Mouse (Mus musculus): ENCODE data around the gene Slain2. TPM values are rescaled to one million over a fixed set of nuclear protein-coding genes. Genes with fewer than 3 reads are reported as not detected.
"Not testable (repeated sequence)": the region's sequence is repeated elsewhere in the genome, so short reads cannot be mapped to it uniquely, and the experiment has no call there.

The Slain2 gene
- polyA plus RNA-seq, 1 experiment from 2014 or later, result 15.2 TPM

DNA sequence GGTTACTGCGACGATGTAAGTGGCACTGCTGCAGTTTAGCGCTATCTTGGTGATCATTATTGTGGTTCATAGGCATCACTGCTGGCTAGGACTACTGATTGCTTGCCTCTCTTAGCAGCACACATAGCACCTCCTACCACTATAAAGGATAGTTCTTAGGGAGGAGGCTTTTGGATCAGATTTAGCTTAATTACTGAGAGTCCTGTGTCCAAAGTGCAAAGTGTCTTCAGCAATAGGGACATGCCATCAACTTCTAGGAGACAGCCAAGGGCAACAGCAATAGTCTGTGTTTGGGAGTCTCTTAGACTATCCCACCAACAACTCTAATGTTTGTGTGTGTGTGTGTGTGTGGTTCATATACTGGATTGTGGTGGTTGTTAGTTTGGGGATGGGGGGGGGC, 8.7 kb downstream of the Slain2 start:
- Histone ChIP-seq H3K9me3 (replicated peaks; ENCODE audit: control insufficient read depth, low read length, poor library complexity, severe bottlenecking) (no peaks in the 10 kb centered on the region), H3K4me1 (ENCODE audit: control insufficient read depth, insufficient read depth, low read length) (no peaks in the 10 kb centered on the region), H3K36me3 (ENCODE audit: control insufficient read depth, insufficient read depth, low read length) (no peaks in the 10 kb centered on the region), H3K4me2 (ENCODE audit: low read length) (no peak overlapping the region), H3K27me3 (ENCODE audit: control insufficient read depth, insufficient read depth, low read depth, low read length) (no peaks in the 10 kb centered on the region), H3K27ac (ENCODE audit: low read length) (no peak overlapping the region), H3K4me3 (ENCODE audit: low read depth, low read length) (no peak overlapping the region), H3K9ac (ENCODE audit: low read depth, low read length) (no peak overlapping the region)
- WGBS, result 95% methylated on average over 3 of the region's 3 CpGs
- no peak for ATAC-seq

DNA sequence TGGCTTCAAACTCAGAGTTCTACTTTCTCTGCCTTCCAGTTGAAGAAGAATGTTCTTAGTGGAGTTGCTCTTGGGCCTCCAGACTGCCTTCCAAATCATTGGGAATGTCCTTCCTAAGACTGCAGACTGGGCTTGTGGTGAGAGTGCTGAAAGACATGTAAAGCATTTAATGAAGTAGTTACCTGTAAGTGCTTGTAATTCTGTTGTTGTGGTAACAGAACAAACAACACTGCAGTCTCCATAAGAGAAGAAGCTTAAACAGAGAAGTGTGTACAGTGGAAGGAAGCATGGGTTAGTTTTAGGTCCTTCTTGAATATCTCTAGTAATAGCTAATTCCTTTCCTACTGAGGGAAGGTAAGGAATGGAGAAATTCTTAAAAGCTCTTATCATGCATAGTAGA, 13.0 kb downstream of the Slain2 start:
- no peak overlapping the region for H3K27ac ChIP-seq (ENCODE audit: low read length)
- H3K4me2 ChIP-seq (ENCODE audit: low read length), result no peak overlapping the region
- H3K9me3 ChIP-seq (replicated peaks; ENCODE audit: control insufficient read depth, low read length, poor library complexity, severe bottlenecking), result no peaks in the 10 kb centered on the region
- H3K9ac ChIP-seq (ENCODE audit: low read depth, low read length), result no peak overlapping the region
- no peak overlapping the region for H3K4me3 ChIP-seq (ENCODE audit: low read depth, low read length)
- ATAC-seq, result no peak
- H3K4me1 ChIP-seq (ENCODE audit: control insufficient read depth, insufficient read depth, low read length), result no peaks in the 10 kb centered on the region
- H3K27me3 ChIP-seq (ENCODE audit: control insufficient read depth, insufficient read depth, low read depth, low read length), result no peaks in the 10 kb centered on the region
- no peaks in the 10 kb centered on the region for H3K36me3 ChIP-seq (ENCODE audit: control insufficient read depth, insufficient read depth, low read length)

DNA sequence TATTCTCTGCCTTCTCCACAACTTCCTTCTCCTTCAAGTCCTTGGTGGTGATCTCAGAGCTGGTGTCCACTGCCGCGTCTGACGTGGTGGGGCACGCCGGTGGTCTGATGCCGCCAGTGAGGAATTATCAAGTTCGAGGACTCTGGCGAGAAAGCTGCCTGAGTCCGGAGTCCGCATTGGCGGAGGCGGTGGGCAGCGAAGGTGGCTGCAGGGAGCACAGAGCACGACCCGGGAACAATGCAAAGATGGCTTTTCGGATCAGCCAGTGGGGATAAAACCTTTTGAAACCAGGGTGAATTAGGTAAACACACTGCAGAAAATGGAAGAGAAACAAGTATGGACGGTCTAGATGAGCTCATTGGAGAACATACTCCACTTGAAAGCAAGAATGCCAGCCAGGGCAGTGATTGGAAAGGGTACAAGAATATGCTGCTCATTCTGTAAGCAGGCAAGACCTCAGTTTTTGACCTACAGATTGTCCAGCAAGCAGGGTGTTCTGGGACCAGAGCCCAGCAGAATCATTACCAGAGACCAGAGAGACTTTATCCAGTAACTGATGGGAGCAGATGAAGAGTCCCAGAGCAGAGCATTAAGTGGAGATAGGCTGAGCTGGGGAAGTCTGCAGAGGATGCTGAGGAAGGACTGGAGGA, 19.0 kb downstream of the Slain2 start:
- no peak overlapping the region for H3K9ac ChIP-seq (ENCODE audit: low read depth, low read length)
- no peaks in the 10 kb centered on the region for H3K27me3 ChIP-seq (ENCODE audit: control insufficient read depth, insufficient read depth, low read depth, low read length)
- 94% methylated on average over 17 of the region's 17 CpGs for WGBS
- no peak overlapping the region for H3K27ac ChIP-seq (ENCODE audit: low read length)
- no peak overlapping the region for H3K4me2 ChIP-seq (ENCODE audit: low read length)
- H3K36me3 ChIP-seq (ENCODE audit: control insufficient read depth, insufficient read depth, low read length), result 0 out of 2 replicates have a peak, but pooled peaks cover 4% of the 10 kb centered on the region
- H3K4me3 ChIP-seq (ENCODE audit: low read depth, low read length), result no peak overlapping the region
- no peaks in the 10 kb centered on the region for H3K4me1 ChIP-seq (ENCODE audit: control insufficient read depth, insufficient read depth, low read length)
- ATAC-seq, result no peak
- no peaks in the 10 kb centered on the region for H3K9me3 ChIP-seq (replicated peaks; ENCODE audit: control insufficient read depth, low read length, poor library complexity, severe bottlenecking)

DNA sequence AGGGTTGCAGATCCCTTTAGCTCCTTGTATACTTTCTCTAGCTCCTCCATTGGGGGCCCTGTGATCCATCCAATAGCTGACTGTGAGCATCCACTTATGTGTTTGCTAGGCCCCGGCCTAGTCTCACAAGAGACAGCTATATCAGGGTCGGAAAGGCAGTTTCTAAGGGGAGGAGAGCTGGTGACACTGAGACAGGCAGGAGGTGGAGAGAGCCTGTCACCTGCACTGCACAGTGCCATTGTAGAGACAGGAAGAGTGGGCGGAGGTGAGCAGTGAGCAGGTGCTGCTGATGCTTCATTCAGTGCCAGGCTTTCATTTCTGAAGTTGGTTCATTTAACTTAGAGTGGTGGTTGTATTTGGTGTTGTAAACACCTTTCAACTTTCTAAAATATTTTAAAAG, 24.3 kb downstream of the Slain2 start:
- ATAC-seq; H3K9me3 ChIP-seq (replicated peaks; ENCODE audit: control insufficient read depth, low read length, poor library complexity, severe bottlenecking); H3K4me2 ChIP-seq (ENCODE audit: low read length); H3K27me3 ChIP-seq (ENCODE audit: control insufficient read depth, insufficient read depth, low read depth, low read length); H3K36me3 ChIP-seq (ENCODE audit: control insufficient read depth, insufficient read depth, low read length); H3K4me1 ChIP-seq (ENCODE audit: control insufficient read depth, insufficient read depth, low read length); H3K27ac ChIP-seq (ENCODE audit: low read length); H3K4me3 ChIP-seq (ENCODE audit: low read depth, low read length); H3K9ac ChIP-seq (ENCODE audit: low read depth, low read length): not testable (repeated sequence)
- WGBS, result 94% methylated on average over 3 of the region's 3 CpGs

- no peak for ATAC-seq
- WGBS, result 96% methylated on average over 2 of the region's 2 CpGs
Observed at GRCm38 (mm10) chr5:72939311-72939710, 25.2 kb downstream of the Slain2 start.

GRCm38 (mm10) chr5:72940906-72941432, 26.9 kb downstream of the Slain2 start:
- WGBS, result 96% methylated on average over 5 of the region's 5 CpGs
- no peak overlapping the region for H3K27ac ChIP-seq (ENCODE audit: low read length)
- no peak overlapping the region for H3K4me2 ChIP-seq (ENCODE audit: low read length)
- no peaks in the 10 kb centered on the region for H3K4me1 ChIP-seq (ENCODE audit: control insufficient read depth, insufficient read depth, low read length)
- H3K9ac ChIP-seq (ENCODE audit: low read depth, low read length), result no peak overlapping the region
- H3K9me3 ChIP-seq (replicated peaks; ENCODE audit: control insufficient read depth, low read length, poor library complexity, severe bottlenecking), result no peaks in the 10 kb centered on the region
- H3K27me3 ChIP-seq (ENCODE audit: control insufficient read depth, insufficient read depth, low read depth, low read length), result no peaks in the 10 kb centered on the region
- H3K4me3 ChIP-seq (ENCODE audit: low read depth, low read length), result no peak overlapping the region
- no peak for ATAC-seq
- no peaks in the 10 kb centered on the region for H3K36me3 ChIP-seq (ENCODE audit: control insufficient read depth, insufficient read depth, low read length)

More at GRCm38 (mm10) chr5:72939311-72939710, 25.2 kb downstream of the Slain2 start:
- no peaks in the 10 kb centered on the region for H3K27me3 ChIP-seq (ENCODE audit: control insufficient read depth, insufficient read depth, low read depth, low read length)
- no peak overlapping the region for H3K4me2 ChIP-seq (ENCODE audit: low read length)
- H3K36me3 ChIP-seq (ENCODE audit: control insufficient read depth, insufficient read depth, low read length), result no peaks in the 10 kb centered on the region
- no peak overlapping the region for H3K9ac ChIP-seq (ENCODE audit: low read depth, low read length)
- H3K27ac ChIP-seq (ENCODE audit: low read length), result no peak overlapping the region
- H3K9me3 ChIP-seq (replicated peaks; ENCODE audit: control insufficient read depth, low read length, poor library complexity, severe bottlenecking), result no peaks in the 10 kb centered on the region
- H3K4me3 ChIP-seq (ENCODE audit: low read depth, low read length), result no peak overlapping the region
- no peaks in the 10 kb centered on the region for H3K4me1 ChIP-seq (ENCODE audit: control insufficient read depth, insufficient read depth, low read length)

GRCm38 (mm10) chr5:72948136-72948535, 34.0 kb downstream of the Slain2 start:
- Histone ChIP-seq H3K4me2 (ENCODE audit: low read length) (no peak overlapping the region), H3K9ac (ENCODE audit: low read depth, low read length) (no peak overlapping the region), H3K27ac (ENCODE audit: low read length) (no peak overlapping the region), H3K9me3 (replicated peaks; ENCODE audit: control insufficient read depth, low read length, poor library complexity, severe bottlenecking) (no peaks in the 10 kb centered on the region), H3K36me3 (ENCODE audit: control insufficient read depth, insufficient read depth, low read length) (peaks cover 8% of the 10 kb centered on the region; the same call in 1 of the 2 replicates), H3K27me3 (ENCODE audit: control insufficient read depth, insufficient read depth, low read depth, low read length) (no peaks in the 10 kb centered on the region), H3K4me1 (ENCODE audit: control insufficient read depth, insufficient read depth, low read length) (no peaks in the 10 kb centered on the region), H3K4me3 (ENCODE audit: low read depth, low read length) (no peak overlapping the region)
- WGBS, result 92% methylated on average over 1 of the region's 1 CpGs
- no peak for ATAC-seq

DNA sequence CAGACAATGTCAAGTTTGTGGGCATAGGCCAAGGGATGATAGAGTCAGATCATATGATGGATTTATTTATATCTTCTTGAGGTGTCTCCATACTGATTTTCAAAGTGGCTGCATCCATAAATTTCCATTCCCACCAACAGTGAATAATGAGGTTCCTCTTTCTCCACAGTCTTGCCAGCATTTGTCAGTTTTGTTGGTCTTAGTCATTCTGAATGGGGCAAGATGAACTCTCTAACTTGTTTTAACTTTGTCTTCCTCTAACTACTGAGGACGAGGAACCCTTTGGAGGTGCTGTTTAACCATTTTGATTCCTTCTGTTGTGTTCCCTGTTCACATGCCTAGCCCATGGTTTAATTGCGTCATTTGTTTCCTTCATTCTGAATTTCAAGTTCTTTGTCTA, 36.1 kb downstream of the Slain2 start:
- no peak overlapping the region for H3K4me3 ChIP-seq (ENCODE audit: low read depth, low read length)
- H3K36me3 ChIP-seq (ENCODE audit: control insufficient read depth, insufficient read depth, low read length), result peaks cover 8% of the 10 kb centered on the region; the same call in 1 of the 2 replicates
- H3K27me3 ChIP-seq (ENCODE audit: control insufficient read depth, insufficient read depth, low read depth, low read length), result no peaks in the 10 kb centered on the region
- no peak overlapping the region for H3K27ac ChIP-seq (ENCODE audit: low read length)
- H3K4me2 ChIP-seq (ENCODE audit: low read length), result no peak overlapping the region
- H3K9ac ChIP-seq (ENCODE audit: low read depth, low read length), result no peak overlapping the region
- WGBS, result 92% methylated on average over 2 of the region's 2 CpGs
- no peaks in the 10 kb centered on the region for H3K9me3 ChIP-seq (replicated peaks; ENCODE audit: control insufficient read depth, low read length, poor library complexity, severe bottlenecking)
- H3K4me1 ChIP-seq (ENCODE audit: control insufficient read depth, insufficient read depth, low read length), result no peaks in the 10 kb centered on the region
- ATAC-seq, result no peak

GRCm38 (mm10) chr5:72953996-72954604, 40.0 kb downstream of the Slain2 start:
- Histone ChIP-seq H3K36me3 (ENCODE audit: control insufficient read depth, insufficient read depth, low read length) (peaks cover 8% of the 10 kb centered on the region; the same call in 1 of the 2 replicates), H3K9ac (ENCODE audit: low read depth, low read length) (no peak overlapping the region), H3K4me1 (ENCODE audit: control insufficient read depth, insufficient read depth, low read length) (no peaks in the 10 kb centered on the region), H3K9me3 (replicated peaks; ENCODE audit: control insufficient read depth, low read length, poor library complexity, severe bottlenecking) (no peaks in the 10 kb centered on the region), H3K4me2 (ENCODE audit: low read length) (no peak overlapping the region), H3K4me3 (ENCODE audit: low read depth, low read length) (no peak overlapping the region), H3K27me3 (ENCODE audit: control insufficient read depth, insufficient read depth, low read depth, low read length) (no peaks in the 10 kb centered on the region), H3K27ac (ENCODE audit: low read length) (no peak overlapping the region)
- 92% methylated on average over 3 of the region's 3 CpGs for WGBS
- no peak for ATAC-seq

Measured in midbrain, embryonic 16.5 days (tissue).